Mouse (Mus musculus) testis, adult 2 months (tissue): ENCODE data around the gene Hoxa11.

Source experiments
- CTCF ChIP-seq: fragments of 200-500 bp; IDR thresholded peaks from 2 replicates; pipeline ENCODE4 v1.5.1; 2012; ENCODE audit warnings: low read depth, mild to moderate bottlenecking, inconsistent platforms, low read length, moderate library complexity; ENCODE audit not compliant: control insufficient read depth, insufficient read depth, insufficient replicate concordance
- POLR2A ChIP-seq: fragments of 200-500 bp; IDR thresholded peaks from 2 replicates; pipeline ENCODE4 v1.6.1; 2012; ENCODE audit warnings: low read depth, mild to moderate bottlenecking, inconsistent platforms, low read length, moderate library complexity; ENCODE audit not compliant: control insufficient read depth

DNA sequence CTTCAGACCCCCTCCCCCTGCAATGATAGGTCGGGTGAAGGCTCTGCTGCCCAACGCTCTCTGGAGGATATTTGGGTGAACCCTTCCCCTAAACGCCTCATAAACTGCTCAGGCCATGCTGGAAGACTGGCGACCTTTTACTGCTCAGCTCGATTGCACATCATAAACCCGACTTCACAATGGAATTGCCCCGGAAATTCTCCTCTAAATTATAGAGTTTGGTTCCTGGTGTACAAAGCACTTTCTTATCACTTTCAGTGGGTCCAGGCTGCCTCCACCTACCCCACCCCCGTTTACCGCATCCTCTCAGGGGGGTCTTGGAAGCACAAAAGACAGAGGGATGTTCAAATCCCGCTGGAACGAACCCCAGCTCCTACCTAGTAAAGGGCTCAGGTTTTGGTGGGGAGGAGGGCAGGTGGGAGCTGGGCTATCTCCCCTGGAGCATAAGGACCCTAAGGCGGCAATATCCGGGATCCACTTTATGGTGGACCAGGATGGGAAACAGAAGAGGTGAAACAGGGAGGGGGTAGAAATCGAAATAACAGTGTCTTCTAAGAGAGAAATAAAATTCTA, 26.9 kb downstream of the Hoxa11 start:
- TF ChIP-seq POLR2A, result no peak
- TF ChIP-seq CTCF, result no peak
